Mouse (Mus musculus): ENCODE results near the gene Hoxc12. TPM values are rescaled to one million over a fixed set of nuclear protein-coding genes. Genes with fewer than 3 reads are reported as not detected.

The Hoxc12 gene
- polyA plus RNA-seq, 1 experiment = not detected

GRCm38 (mm10) chr15:102922636-102923500 is 13.7 kb upstream of the Hoxc12 start:
- Histone ChIP-seq H3K27me3 (ENCODE audit: control insufficient read depth, insufficient read depth, low read length) (peaks cover 28% of the 10 kb centered on the region), H3K27ac (ENCODE audit: insufficient read depth, low read length) (no peak overlapping the region), H3K4me3 (ENCODE audit: extremely low read depth, insufficient read depth, insufficient read length) (no peak overlapping the region), H3K4me1 (ENCODE audit: control insufficient read depth, insufficient read depth, insufficient read length) (no peaks in the 10 kb centered on the region), H3K36me3 (ENCODE audit: control insufficient read depth, insufficient read depth, low read length) (no peaks in the 10 kb centered on the region)
- no peak for DNase-seq (ENCODE audit: low read depth in 1 of 2, low spot score in 2 of 2)
- TF ChIP-seq POLR2A (IDR thresholded peaks at IDR 0.05; ENCODE audit: low read depth, low read length) (no peak), CTCF (IDR thresholded peaks at IDR 0.05; ENCODE audit: extremely low read depth, insufficient read depth, insufficient read length, insufficient replicate concordance) (no peak)
- 11% methylated on average over 6 of the region's 6 CpGs for WGBS

GRCm38 (mm10) chr15:102927032-102927645 is 9.4 kb upstream of the Hoxc12 start:
- peaks cover 20% of the 10 kb centered on the region for H3K27me3 ChIP-seq (ENCODE audit: control insufficient read depth, insufficient read depth, low read length)
- WGBS = 6% methylated on average over 40 of the region's 40 CpGs
- H3K4me1 ChIP-seq (ENCODE audit: control insufficient read depth, insufficient read depth, insufficient read length) = no peaks in the 10 kb centered on the region
- no peaks in the 10 kb centered on the region for H3K36me3 ChIP-seq (ENCODE audit: control insufficient read depth, insufficient read depth, low read length)
- no peak overlapping the region for H3K4me3 ChIP-seq (ENCODE audit: extremely low read depth, insufficient read depth, insufficient read length)
- DNase-seq (ENCODE audit: low read depth in 1 of 2, low spot score in 2 of 2) = no peak
- H3K27ac ChIP-seq (ENCODE audit: insufficient read depth, low read length) = no peak overlapping the region
- no peak for TF ChIP-seq POLR2A (IDR thresholded peaks at IDR 0.05; ENCODE audit: low read depth, low read length)
- TF ChIP-seq CTCF (IDR thresholded peaks at IDR 0.05; ENCODE audit: extremely low read depth, insufficient read depth, insufficient read length, insufficient replicate concordance) = no peak

GRCm38 (mm10) chr15:102931706-102932358 is 4.7 kb upstream of the Hoxc12 start:
- no peak for TF ChIP-seq CTCF (IDR thresholded peaks at IDR 0.05; ENCODE audit: extremely low read depth, insufficient read depth, insufficient read length, insufficient replicate concordance)
- TF ChIP-seq POLR2A (IDR thresholded peaks at IDR 0.05; ENCODE audit: low read depth, low read length) = no peak
- H3K4me3 ChIP-seq (ENCODE audit: extremely low read depth, insufficient read depth, insufficient read length) = no peak overlapping the region
- H3K27ac ChIP-seq (ENCODE audit: insufficient read depth, low read length) = no peak overlapping the region
- no peak for DNase-seq (ENCODE audit: low read depth in 1 of 2, low spot score in 2 of 2)
- no peaks in the 10 kb centered on the region for H3K4me1 ChIP-seq (ENCODE audit: control insufficient read depth, insufficient read depth, insufficient read length)
- no peaks in the 10 kb centered on the region for H3K36me3 ChIP-seq (ENCODE audit: control insufficient read depth, insufficient read depth, low read length)
- WGBS = 7% methylated on average over 23 of the region's 23 CpGs
- peaks cover 23% of the 10 kb centered on the region for H3K27me3 ChIP-seq (ENCODE audit: control insufficient read depth, insufficient read depth, low read length)

- no peak overlapping the region for H3K4me3 ChIP-seq (ENCODE audit: extremely low read depth, insufficient read depth, insufficient read length)
- WGBS = 7% methylated on average over 12 of the region's 12 CpGs
- no peaks in the 10 kb centered on the region for H3K36me3 ChIP-seq (ENCODE audit: control insufficient read depth, insufficient read depth, low read length)
- DNase-seq (ENCODE audit: low read depth in 1 of 2, low spot score in 2 of 2) = no peak
- H3K27ac ChIP-seq (ENCODE audit: insufficient read depth, low read length) = no peak overlapping the region
- peaks cover 22% of the 10 kb centered on the region for H3K27me3 ChIP-seq (ENCODE audit: control insufficient read depth, insufficient read depth, low read length)
- TF ChIP-seq POLR2A (IDR thresholded peaks at IDR 0.05; ENCODE audit: low read depth, low read length) (no peak), CTCF (IDR thresholded peaks at IDR 0.05; ENCODE audit: extremely low read depth, insufficient read depth, insufficient read length, insufficient replicate concordance) (no peak)
- no peaks in the 10 kb centered on the region for H3K4me1 ChIP-seq (ENCODE audit: control insufficient read depth, insufficient read depth, insufficient read length)
These were observed 2.1 kb upstream of the Hoxc12 start for GRCm38 (mm10) chr15:102934438-102934837.

GRCm38 (mm10) chr15:102934897-102935296 is 1.7 kb upstream of the Hoxc12 start:
- no peaks in the 10 kb centered on the region for H3K4me1 ChIP-seq (ENCODE audit: control insufficient read depth, insufficient read depth, insufficient read length)
- DNase-seq (ENCODE audit: low read depth in 1 of 2, low spot score in 2 of 2) = no peak
- no peak overlapping the region for H3K4me3 ChIP-seq (ENCODE audit: extremely low read depth, insufficient read depth, insufficient read length)
- H3K27ac ChIP-seq (ENCODE audit: insufficient read depth, low read length) = no peak overlapping the region
- no peaks in the 10 kb centered on the region for H3K36me3 ChIP-seq (ENCODE audit: control insufficient read depth, insufficient read depth, low read length)
- WGBS = 1% methylated on average over 27 of the region's 27 CpGs
- TF ChIP-seq CTCF (IDR thresholded peaks at IDR 0.05; ENCODE audit: extremely low read depth, insufficient read depth, insufficient read length, insufficient replicate concordance) (no peak), POLR2A (IDR thresholded peaks at IDR 0.05; ENCODE audit: low read depth, low read length) (no peak)
- H3K27me3 ChIP-seq (ENCODE audit: control insufficient read depth, insufficient read depth, low read length) = peaks cover 20% of the 10 kb centered on the region

GRCm38 (mm10) chr15:102937036-102937666 is 594 bp downstream of the Hoxc12 start:
- H3K4me3 ChIP-seq (ENCODE audit: extremely low read depth, insufficient read depth, insufficient read length) = no peak overlapping the region
- no peak overlapping the region for H3K27ac ChIP-seq (ENCODE audit: insufficient read depth, low read length)
- peaks cover 19% of the 10 kb centered on the region for H3K27me3 ChIP-seq (ENCODE audit: control insufficient read depth, insufficient read depth, low read length)
- TF ChIP-seq CTCF (IDR thresholded peaks at IDR 0.05; ENCODE audit: extremely low read depth, insufficient read depth, insufficient read length, insufficient replicate concordance) = no peak
- no peak for TF ChIP-seq POLR2A (IDR thresholded peaks at IDR 0.05; ENCODE audit: low read depth, low read length)
- no peaks in the 10 kb centered on the region for H3K4me1 ChIP-seq (ENCODE audit: control insufficient read depth, insufficient read depth, insufficient read length)
- no peak for DNase-seq (ENCODE audit: low read depth in 1 of 2, low spot score in 2 of 2)
- H3K36me3 ChIP-seq (ENCODE audit: control insufficient read depth, insufficient read depth, low read length) = no peaks in the 10 kb centered on the region
- WGBS = 7% methylated on average over 50 of the region's 50 CpGs
